Mouse (Mus musculus): ENCODE results near the gene Yju2. TPM values are rescaled to one million over a fixed set of nuclear protein-coding genes. Genes with fewer than 3 reads are reported as not detected.
"Not testable (repeated sequence)": the region's sequence is repeated elsewhere in the genome, so short reads cannot be mapped to it uniquely, and the experiment has no call there.

Yju2 gene
- 22.7 and 22.9 TPM in 2 replicates for polyA plus RNA-seq (2015; fragmentation: Nextera tagmentation; extraction: Ambion mirVana)

GRCm38 (mm10) chr17:55958918-55959728, at the start of gene Yju2:
Yju2 (plus strand) TSS chr17:55959099.
- ATAC-seq (ENCODE audit: low FRiP score, low read depth), result peak; percentile 90
- Histone ChIP-seq H3K4me2 (peak within 1 kb of the TSS; percentile 77), H3K27ac (replicated peaks) (peak within 1 kb of the TSS; percentile 97), H3K9me3 (no peaks in the 10 kb centered on the region), H3K36me3 (0 out of 2 replicates have a peak, but pooled peaks cover 6% of the 10 kb centered on the region), H3K9ac (peak within 1 kb of the TSS; percentile 58), H3K4me1 (replicated peaks) (peaks cover 32% of the 10 kb centered on the region), H3K4me3 (peak within 1 kb of the TSS; percentile 65), H3K27me3 (no peaks in the 10 kb centered on the region)
- 0% methylated on average over 46 of the region's 46 CpGs for WGBS

DNA sequence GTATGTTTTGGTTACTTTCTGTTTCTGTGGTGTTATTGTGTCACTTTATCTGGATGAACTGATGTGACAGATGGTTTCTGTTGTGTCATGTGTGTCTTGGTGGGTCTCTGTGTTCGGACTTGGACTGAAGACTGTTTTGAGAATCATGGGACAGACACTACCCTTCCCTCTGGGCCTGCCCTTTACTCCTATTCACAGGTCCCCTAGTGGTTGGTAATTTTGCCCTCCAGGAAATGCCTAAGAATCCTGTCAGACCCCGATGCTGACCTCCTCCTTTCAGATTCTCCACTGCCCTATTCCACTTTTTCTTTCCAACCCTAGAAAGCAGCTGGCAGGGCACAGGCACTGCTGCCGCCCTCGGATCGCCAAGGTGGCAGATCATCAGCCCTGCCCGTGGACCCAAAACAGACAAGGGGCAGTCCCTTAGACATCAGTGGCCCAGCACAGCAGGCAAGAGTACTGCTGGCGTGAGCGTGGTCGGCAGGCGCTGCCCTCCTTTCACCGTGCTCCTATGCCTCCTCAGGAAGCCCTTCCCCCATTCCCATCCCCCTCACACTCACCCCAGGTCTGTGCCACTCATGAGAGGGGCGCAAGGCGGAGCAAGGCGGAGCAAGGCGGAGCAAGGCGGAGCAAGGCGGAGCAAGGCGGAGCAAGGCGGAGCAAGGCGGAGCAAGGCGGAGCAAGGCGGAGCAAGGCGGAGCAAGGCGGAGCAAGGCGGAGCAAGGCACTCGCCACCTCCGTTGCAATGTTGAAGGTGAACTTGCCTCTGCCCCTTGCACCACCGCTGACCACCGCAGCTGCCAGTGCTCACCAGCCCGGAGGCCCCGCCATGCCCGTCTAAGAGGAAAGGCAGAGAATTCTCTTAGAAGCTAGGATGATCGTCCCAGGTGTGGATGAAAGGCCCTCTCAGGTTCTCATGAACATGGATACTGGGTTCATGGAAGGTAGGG, 27.1 kb upstream of the Yju2 start:
- Histone ChIP-seq H3K4me2 (peak overlapping the region; percentile 65), H3K27ac (replicated peaks) (peak overlapping the region; percentile 86), H3K4me1 (replicated peaks) (peaks cover 12% of the 10 kb centered on the region; the same call in 1 of the 2 replicates), H3K9ac (peak overlapping the region; percentile 81), H3K36me3 (no peaks in the 10 kb centered on the region), H3K4me3 (peak overlapping the region; percentile 56), H3K9me3 (no peaks in the 10 kb centered on the region), H3K27me3 (no peaks in the 10 kb centered on the region)
- peak; percentile 99 for ATAC-seq (ENCODE audit: low FRiP score, low read depth)
- 2% methylated on average over 33 of the region's 33 CpGs for WGBS

- no peak for ATAC-seq (ENCODE audit: low FRiP score, low read depth)
- H3K4me1 ChIP-seq (replicated peaks), result peaks cover 12% of the 10 kb centered on the region; the same call in 1 of the 2 replicates
- 82% methylated on average over 2 of the region's 2 CpGs for WGBS
Measured at GRCm38 (mm10) chr17:55932635-55933034, 26.3 kb upstream of the Yju2 start.

GRCm38 (mm10) chr17:55933191-55933590, 25.7 kb upstream of the Yju2 start:
- H3K4me3 ChIP-seq, result no peak overlapping the region
- H3K27me3 ChIP-seq, result no peaks in the 10 kb centered on the region
- H3K9me3 ChIP-seq, result 0 out of 2 replicates have a peak, but pooled peaks cover 6% of the 10 kb centered on the region
- WGBS, result 96% methylated on average over 15 of the region's 15 CpGs
- peak overlapping the region; percentile 65 for H3K4me2 ChIP-seq
- no peak for ATAC-seq (ENCODE audit: low FRiP score, low read depth)
- no peak overlapping the region for H3K9ac ChIP-seq
- peaks cover 12% of the 10 kb centered on the region; the same call in 1 of the 2 replicates for H3K4me1 ChIP-seq (replicated peaks)
- H3K27ac ChIP-seq (replicated peaks), result no peak overlapping the region
- H3K36me3 ChIP-seq, result peaks cover 3% of the 10 kb centered on the region

More at GRCm38 (mm10) chr17:55932635-55933034, 26.3 kb upstream of the Yju2 start:
- Histone ChIP-seq H3K36me3 (no peaks in the 10 kb centered on the region), H3K27me3 (no peaks in the 10 kb centered on the region), H3K9me3 (0 out of 2 replicates have a peak, but pooled peaks cover 6% of the 10 kb centered on the region), H3K9ac (no peak overlapping the region; the same call in 1 of the 2 replicates), H3K4me2 (peak overlapping the region; percentile 65), H3K4me3 (peak overlapping the region; percentile 56), H3K27ac (replicated peaks) (no peak overlapping the region)

GRCm38 (mm10) chr17:55944387-55944865, 14.5 kb upstream of the Yju2 start:
- ATAC-seq (ENCODE audit: low FRiP score, low read depth); H3K36me3 ChIP-seq; H3K27me3 ChIP-seq; H3K9me3 ChIP-seq: not testable (repeated sequence)
- peaks cover 11% of the 10 kb centered on the region for H3K4me1 ChIP-seq (replicated peaks)
- peak overlapping the region; percentile 94 for H3K27ac ChIP-seq (replicated peaks)
- H3K4me2 ChIP-seq, result peak overlapping the region; percentile 81
- peak overlapping the region; percentile 47 for H3K4me3 ChIP-seq
- peak overlapping the region; percentile 43; the same call in 1 of the 2 replicates for H3K9ac ChIP-seq
- 36% methylated on average over 10 of the region's 10 CpGs for WGBS

GRCm38 (mm10) chr17:55944866-55945682, 13.8 kb upstream of the Yju2 start:
- ATAC-seq (ENCODE audit: low FRiP score, low read depth), result peak; percentile 97
- peak overlapping the region; percentile 67 for H3K9ac ChIP-seq
- H3K36me3 ChIP-seq, H3K9me3 ChIP-seq, H3K27me3 ChIP-seq: not testable (repeated sequence)
- H3K4me1 ChIP-seq (replicated peaks), result peaks cover 11% of the 10 kb centered on the region
- H3K27ac ChIP-seq (replicated peaks), result peak overlapping the region; percentile 94
- peak overlapping the region; percentile 81 for H3K4me2 ChIP-seq
- WGBS, result under 1% methylated on average over 56 of the region's 56 CpGs
- peak overlapping the region; percentile 47 for H3K4me3 ChIP-seq

DNA sequence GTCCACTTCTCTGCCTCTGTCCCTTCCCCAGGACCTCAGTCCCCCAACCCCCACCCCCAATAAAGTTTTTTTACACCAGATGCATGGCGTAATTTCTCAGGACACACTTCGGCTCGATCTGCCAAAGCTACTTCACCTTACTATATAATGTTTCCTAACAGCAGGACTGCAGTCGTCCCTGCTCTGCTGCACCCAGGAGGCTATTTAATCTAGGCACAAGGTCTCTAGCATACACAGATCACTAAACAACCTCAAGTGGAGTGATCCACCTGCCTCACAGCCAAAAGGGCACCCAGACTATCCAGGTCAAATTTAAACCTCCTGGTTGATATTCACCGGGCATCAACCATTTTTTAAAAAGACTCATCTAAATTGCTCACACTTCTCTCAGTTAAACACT, 13.2 kb upstream of the Yju2 start:
- 32% methylated on average over 5 of the region's 5 CpGs for WGBS
- no peak for ATAC-seq (ENCODE audit: low FRiP score, low read depth)
- Histone ChIP-seq H3K9me3 (no peaks in the 10 kb centered on the region), H3K4me1 (replicated peaks) (peaks cover 11% of the 10 kb centered on the region), H3K4me3 (peak overlapping the region; percentile 47), H3K9ac (peak overlapping the region; percentile 67), H3K4me2 (peak overlapping the region; percentile 81), H3K27me3 (no peaks in the 10 kb centered on the region), H3K27ac (replicated peaks) (peak overlapping the region; percentile 94), H3K36me3 (no peaks in the 10 kb centered on the region)

DNA sequence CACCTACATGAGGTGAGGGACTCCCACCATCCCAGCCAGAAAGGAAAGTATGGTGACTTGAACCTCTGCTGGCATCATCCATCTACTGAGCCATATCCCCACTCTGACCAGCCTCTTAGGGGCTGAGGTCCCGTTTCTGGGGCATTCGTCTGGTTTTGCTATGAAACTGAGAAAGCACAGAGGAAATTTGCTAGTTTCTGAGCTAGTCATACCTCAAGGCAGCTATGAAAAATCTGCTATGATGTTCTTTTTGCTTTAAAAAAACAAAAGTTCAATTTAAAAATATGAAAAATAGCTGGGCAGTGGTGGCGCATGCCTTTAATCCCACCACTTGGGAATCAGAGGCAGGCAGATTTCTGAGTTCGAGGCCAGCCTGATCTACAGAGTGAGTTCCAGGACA, 10.3 kb upstream of the Yju2 start:
- Histone ChIP-seq H3K27ac (replicated peaks) (no peak overlapping the region), H3K4me1 (replicated peaks) (peaks cover 11% of the 10 kb centered on the region), H3K4me3 (no peak overlapping the region), H3K9me3 (no peaks in the 10 kb centered on the region), H3K36me3 (no peaks in the 10 kb centered on the region), H3K4me2 (no peak overlapping the region), H3K27me3 (no peaks in the 10 kb centered on the region), H3K9ac (no peak overlapping the region)
- WGBS, result 92% methylated on average over 4 of the region's 4 CpGs
- no peak for ATAC-seq (ENCODE audit: low FRiP score, low read depth)

DNA sequence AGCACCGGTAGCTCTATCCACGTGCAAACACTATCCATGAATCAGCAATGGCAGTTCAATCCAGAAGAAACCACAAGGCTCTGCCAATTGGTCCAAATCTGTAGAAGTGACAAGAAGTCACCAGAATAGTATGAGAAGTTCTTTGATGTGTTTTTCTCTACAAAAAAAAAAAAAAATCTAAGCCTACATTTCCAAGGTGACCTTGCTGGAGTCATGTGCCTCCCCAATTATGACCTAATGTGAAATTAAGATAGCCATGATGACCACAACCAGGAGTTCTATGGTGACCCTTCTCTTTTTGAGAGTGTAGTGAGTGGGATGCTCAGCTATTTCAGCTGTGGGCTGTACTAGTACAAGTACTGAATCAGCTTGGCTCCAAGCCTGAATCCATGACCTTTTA, 9.5 kb upstream of the Yju2 start, which contains the start of gene Zfp119b:
TSS of gene Zfp119b (minus strand) at position 101 of the 400 bp plus-strand sequence.
- Histone ChIP-seq H3K9ac (no peak within 1 kb of the TSS), H3K27ac (replicated peaks) (no peak within 1 kb of the TSS), H3K4me2 (no peak within 1 kb of the TSS), H3K4me3 (no peak within 1 kb of the TSS), H3K27me3 (no peaks in the 10 kb centered on the region), H3K4me1 (replicated peaks) (peaks cover 7% of the 10 kb centered on the region; the same call in 1 of the 2 replicates), H3K36me3 (no peaks in the 10 kb centered on the region), H3K9me3 (no peaks in the 10 kb centered on the region)
- WGBS, result 93% methylated on average over 2 of the region's 2 CpGs
- ATAC-seq (ENCODE audit: low FRiP score, low read depth), result no peak

DNA sequence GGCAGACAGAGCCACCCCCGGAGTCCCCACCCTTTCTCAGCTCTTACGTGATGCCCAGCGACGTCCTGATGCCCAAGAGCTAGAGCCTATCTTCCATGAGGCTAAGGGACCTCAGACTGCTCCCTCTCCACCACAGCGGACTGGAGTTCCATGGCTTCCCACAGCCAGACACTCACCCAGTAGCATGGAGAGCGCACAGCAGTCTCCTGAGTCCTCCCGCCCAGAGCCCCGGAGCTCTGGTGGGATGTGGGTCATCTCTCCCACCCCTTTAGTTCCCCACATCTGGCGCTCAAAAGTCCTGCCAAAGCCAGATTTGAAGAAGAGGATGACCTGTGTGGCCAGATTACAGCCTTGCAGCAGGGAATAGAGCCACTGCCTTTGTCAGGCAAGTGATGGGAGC, 8.3 kb upstream of the Yju2 start:
- Histone ChIP-seq H3K9me3 (no peaks in the 10 kb centered on the region), H3K27ac (replicated peaks) (no peak overlapping the region), H3K4me2 (no peak overlapping the region), H3K27me3 (no peaks in the 10 kb centered on the region), H3K4me1 (replicated peaks) (peaks cover 4% of the 10 kb centered on the region; the same call in 1 of the 2 replicates), H3K4me3 (no peak overlapping the region), H3K36me3 (no peaks in the 10 kb centered on the region), H3K9ac (no peak overlapping the region)
- 81% methylated on average over 9 of the region's 9 CpGs for WGBS
- no peak for ATAC-seq (ENCODE audit: low FRiP score, low read depth)

DNA sequence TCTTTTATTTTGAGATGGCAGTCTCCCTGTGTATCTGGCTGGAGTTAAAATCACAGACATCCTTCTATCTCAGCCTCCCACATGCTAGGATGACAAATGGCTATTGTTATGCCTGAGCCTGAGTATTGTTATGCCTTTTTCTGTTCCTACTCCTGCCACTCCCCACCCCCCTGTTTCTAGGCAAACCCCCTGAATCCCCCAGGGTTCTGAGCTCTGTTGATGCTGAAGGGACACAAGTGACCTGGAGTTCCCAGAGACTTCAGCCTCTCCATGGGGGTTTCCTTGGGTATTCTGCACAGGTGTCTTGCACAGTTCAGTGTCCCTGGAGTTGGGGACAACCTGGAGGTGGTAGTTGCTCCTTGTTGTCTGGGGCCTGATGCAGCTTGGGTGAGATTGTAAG, 6.9 kb upstream of the Yju2 start:
- Histone ChIP-seq H3K4me1 (replicated peaks) (peaks cover 7% of the 10 kb centered on the region), H3K27ac (replicated peaks) (no peak overlapping the region), H3K4me2 (no peak overlapping the region), H3K9ac (no peak overlapping the region), H3K9me3 (no peaks in the 10 kb centered on the region), H3K4me3 (no peak overlapping the region), H3K36me3 (no peaks in the 10 kb centered on the region), H3K27me3 (no peaks in the 10 kb centered on the region)
- no peak for ATAC-seq (ENCODE audit: low FRiP score, low read depth)

Measured in hindbrain, embryonic 15.5 days (tissue).